Mouse (Mus musculus): Measurements from ENCODE around the gene Gstp2.
"Not testable (repeated sequence)": the region's sequence is repeated elsewhere in the genome, so short reads cannot be mapped to it uniquely, and the experiment has no call there.

The Gstp2 gene

DNA sequence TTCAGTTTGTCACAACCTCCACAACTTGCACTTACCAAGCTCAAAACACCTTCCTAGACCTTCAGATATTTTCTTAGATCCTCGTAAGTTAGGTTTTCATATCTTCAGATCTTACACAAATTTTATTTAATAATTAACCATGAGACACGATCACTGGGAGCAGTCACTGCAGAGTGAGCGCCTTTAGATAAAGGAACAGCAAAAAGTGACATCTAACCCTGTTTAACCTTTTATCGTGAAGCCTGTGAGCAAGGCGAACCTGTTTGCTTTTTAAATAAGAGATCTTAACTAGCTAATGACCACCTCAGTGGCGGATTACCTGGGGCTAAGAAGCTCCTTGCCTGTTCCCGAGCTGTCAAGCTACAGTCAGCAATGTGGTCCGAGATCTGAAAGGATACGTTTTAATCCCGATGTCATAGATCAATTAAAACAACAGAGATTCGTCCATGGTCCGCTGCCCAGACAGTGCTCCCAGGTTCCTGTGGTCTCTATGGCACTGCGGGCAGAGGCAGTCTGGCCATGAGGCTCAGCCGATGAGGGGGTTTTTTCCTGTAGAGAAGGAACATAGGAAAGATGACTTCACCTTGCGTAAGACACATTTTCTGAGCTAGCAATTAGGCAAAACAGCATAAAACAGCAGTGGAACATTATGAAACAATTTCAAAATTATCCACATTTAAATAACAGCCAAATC is 23.0 kb upstream of the Gstp2 start:
- no peak for DNase-seq

- not testable (repeated sequence) for DNase-seq
Measured at GRCm38 (mm10) chr19:4068242-4068641, 22.4 kb upstream of the Gstp2 start.

DNA sequence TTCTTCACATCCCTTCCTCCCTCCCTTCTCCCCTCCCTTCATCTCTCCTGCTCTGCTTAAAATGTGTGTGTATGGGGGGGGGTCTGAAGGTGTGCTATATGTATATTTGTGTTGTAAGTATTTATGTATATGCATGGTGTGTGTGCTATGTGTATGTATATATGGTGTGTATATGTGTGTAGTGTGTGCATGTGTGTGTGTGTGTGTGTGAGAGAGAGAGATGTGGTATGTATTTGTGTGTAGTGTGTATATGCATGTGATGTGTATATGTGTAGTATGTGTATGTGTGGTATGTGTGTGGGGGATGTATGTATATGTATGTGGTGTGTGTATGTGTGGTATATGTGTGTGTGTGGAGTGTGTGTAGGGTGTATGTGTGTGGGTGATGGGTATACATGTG is 21.1 kb upstream of the Gstp2 start:
- DNase-seq, result no peak

GRCm38 (mm10) chr19:4066280-4066679 is 20.5 kb upstream of the Gstp2 start:
- DNase-seq, result no peak

DNA sequence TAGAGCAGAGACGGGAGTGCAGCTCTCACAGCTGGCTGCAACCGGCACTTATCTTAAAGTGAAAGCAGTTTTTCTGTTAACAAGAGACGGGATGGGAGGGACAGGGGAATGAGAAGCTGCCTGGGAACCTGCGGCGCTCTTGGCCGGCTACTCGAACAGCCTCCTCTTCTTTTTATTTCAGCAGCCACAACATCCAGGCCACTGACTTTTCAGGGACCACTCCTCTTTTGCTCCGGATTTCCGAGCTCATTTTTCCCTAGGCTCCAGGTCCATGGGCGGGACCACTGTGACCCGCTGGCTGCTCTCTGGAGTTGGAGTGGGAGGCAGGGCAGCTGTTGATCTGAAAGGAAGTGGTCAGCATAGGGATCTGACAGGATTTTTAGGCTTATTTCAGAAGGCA is 18.7 kb upstream of the Gstp2 start:
- DNase-seq, result not testable (repeated sequence)

GRCm38 (mm10) chr19:4063357-4063756 is 17.5 kb upstream of the Gstp2 start:
- not testable (repeated sequence) for DNase-seq

- no peak for DNase-seq
Measured at GRCm38 (mm10) chr19:4060899-4061465, 15.2 kb upstream of the Gstp2 start.

- DNase-seq, result not testable (repeated sequence)
Measured at GRCm38 (mm10) chr19:4060044-4060898, 14.4 kb upstream of the Gstp2 start.

DNA sequence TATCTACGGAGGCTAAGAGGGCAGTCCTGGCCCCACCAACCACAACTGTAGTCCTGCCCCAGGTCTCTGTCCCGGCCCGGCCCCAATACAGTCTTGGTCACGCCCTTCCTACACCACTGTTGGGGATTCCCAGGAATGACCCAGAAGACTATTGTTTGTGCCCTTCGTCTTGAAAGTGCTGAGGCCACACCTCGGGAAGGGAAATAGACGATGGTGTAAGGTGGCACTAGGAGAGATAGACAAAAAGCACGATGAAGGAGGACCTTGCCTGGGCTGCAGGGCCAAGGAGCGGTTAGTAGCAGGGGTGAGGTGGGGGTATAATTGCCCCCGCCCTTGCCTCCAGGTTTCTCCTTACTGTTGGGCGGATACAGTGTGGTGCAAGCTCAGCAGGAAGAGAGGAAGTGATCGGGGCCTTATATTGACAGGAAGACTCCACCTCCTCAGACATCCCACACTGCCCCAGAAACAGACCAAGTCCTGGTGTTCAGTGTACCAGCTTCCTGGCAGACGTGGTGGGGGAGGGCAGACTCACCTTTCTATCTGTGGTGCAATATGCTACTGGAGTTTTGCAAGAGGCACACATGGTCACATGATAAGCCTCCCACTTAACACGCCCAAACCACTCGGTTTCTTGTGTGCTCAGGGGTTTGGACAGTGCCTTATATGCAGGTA is 13.4 kb upstream of the Gstp2 start, which contains the start of gene Gstp3:
Gene Gstp3, minus strand, starts transcription at position 501 of the 672 bp plus-strand sequence.
- peak; percentile 72 to 78 for DNase-seq

GRCm38 (mm10) chr19:4058581-4058980 is 12.8 kb upstream of the Gstp2 start:
- no peak for DNase-seq

- no peak for DNase-seq
Measured at GRCm38 (mm10) chr19:4057962-4058361, 12.1 kb upstream of the Gstp2 start.

DNA sequence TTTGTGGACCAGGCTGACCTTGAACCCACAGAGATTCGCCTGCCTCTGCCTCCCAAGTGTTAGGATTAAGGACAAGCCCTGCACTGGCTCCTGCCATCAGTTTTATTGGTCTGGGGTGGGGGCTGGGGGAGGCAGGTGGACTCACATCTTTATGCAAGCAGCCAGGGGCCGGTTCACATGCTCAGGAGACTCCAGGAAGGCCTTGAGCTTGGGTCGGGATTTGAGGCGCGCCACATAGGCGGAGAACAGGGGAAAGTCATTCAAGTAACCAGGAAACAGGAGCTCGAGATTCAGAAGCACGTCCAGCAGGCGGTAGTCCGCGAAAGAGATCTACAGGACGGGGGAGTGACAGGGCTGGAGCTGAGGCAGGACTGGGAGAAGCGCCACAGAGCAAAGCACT is 11.6 kb upstream of the Gstp2 start:
- DNase-seq, result no peak

GRCm38 (mm10) chr19:4056727-4057126 is 10.9 kb upstream of the Gstp2 start:
- DNase-seq, result no peak

- DNase-seq, result no peak
Measured at GRCm38 (mm10) chr19:4055947-4056693, 10.3 kb upstream of the Gstp2 start.

- no peak for DNase-seq
Measured at GRCm38 (mm10) chr19:4055216-4055946, 9.6 kb upstream of the Gstp2 start.

GRCm38 (mm10) chr19:4054613-4055012 is 8.8 kb upstream of the Gstp2 start:
- no peak for DNase-seq

GRCm38 (mm10) chr19:4052516-4053030 is 6.8 kb upstream of the Gstp2 start:
- no peak for DNase-seq

DNA sequence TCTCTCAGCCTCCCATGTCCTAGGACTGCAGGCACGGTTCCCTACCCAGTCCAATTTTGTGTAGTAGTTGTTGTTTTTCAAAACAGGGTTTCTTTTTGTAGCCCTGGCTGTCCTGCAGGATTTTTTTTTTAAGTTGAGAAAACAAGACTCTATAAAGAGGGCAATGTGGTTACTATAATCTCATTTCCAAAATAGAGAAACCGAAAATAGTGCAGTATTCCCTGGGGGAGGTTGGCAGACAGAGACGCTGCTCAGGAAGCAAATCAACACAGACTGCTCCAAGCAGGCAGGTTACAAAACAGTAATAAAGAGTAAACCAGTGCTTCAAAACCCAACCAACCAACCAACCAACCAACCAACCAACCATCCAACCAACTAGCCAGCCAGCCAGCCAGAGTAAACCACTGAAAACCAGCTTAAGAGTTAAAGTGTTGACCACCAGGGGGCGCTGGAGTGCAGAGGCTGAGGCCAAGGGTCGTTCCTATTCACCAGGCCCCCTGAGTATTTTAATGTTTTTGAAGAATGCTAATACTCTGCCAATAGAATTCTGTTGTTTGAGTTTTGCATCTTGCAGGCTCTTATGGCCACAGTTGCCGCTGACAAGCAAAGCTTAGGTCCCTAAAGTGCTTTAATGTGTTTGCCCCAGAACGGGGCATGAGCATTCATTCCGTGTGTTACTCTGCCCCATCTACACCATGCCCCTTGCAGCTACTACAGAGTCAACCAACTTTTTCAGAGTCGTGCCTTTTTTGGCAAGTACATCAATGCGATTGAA is 6.1 kb upstream of the Gstp2 start:
- peak; percentile 45 to 65 for DNase-seq

GRCm38 (mm10) chr19:4051016-4051415 is 5.2 kb upstream of the Gstp2 start:
- DNase-seq, result no peak

GRCm38 (mm10) chr19:4049069-4049468 is 3.2 kb upstream of the Gstp2 start:
- not testable (repeated sequence) for DNase-seq

- DNase-seq, result peak; percentile 75 to 83
Measured at GRCm38 (mm10) chr19:4047859-4048258, 2.0 kb upstream of the Gstp2 start.
